Mouse (Mus musculus): ENCODE measurements around the gene Olfr1231. TPM values are rescaled to one million over a fixed set of nuclear protein-coding genes. Genes with fewer than 3 reads are reported as not detected.

The Olfr1231 gene
- not detected in 2 replicates for polyA plus RNA-seq (2015; fragmentation: Nextera tagmentation; extraction: Ambion mirVana)

DNA sequence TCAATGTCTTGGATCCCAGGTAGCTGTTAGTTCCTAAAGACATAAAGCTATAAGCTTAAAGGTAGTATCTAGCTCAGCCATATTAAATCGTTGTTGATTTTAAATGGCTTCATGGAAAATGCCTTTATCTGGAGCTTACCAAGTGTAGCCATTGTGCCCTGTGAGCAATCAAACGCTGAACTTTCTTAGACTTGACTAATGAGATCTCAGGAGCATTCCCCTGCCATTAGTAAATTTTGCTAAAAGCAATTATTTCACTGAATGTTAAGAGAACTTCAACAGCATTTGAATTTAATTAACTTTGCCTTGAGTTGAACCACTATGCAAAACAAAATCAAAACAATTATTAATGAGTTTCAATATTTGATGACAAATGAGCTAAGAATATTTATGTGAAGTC lies at the start of gene Olfr1231:
Olfr1231 (minus strand) TSS at position 101 of the 400 bp plus-strand sequence.
- Histone ChIP-seq H3K4me1 (no peaks in the 10 kb centered on the region), H3K4me2 (no peak within 1 kb of the TSS), H3K27me3 (replicated peaks) (no peaks in the 10 kb centered on the region), H3K9ac (replicated peaks) (no peak within 1 kb of the TSS), H3K9me3 (replicated peaks) (no peaks in the 10 kb centered on the region), H3K4me3 (replicated peaks) (no peak within 1 kb of the TSS), H3K36me3 (no peaks in the 10 kb centered on the region), H3K27ac (replicated peaks) (no peak within 1 kb of the TSS)
- ATAC-seq (ENCODE audit: low FRiP score) = no peak
- WGBS = 80% methylated on average over 2 of the region's 2 CpGs

DNA sequence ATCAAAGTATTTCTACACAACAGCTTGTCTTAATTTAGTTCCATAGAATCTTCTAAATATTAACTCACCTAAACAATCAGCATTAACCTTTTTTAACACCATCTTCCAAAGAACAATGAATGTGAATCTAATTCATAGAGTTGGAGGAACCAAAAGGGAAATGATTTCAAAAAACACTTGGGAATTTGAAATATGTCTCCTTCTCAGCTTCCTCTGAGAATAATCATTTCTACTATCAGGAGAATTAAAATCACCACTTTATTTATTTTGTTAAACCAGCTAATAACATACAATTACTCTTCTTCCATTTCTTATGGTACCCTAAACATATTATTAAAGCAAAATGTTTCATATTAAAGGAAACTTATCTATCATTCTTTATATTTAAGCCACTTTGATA lies 35.4 kb upstream of the Olfr1231 start, which contains the start of gene Olfr1233:
Olfr1233 (minus strand) TSS at position 101 of the 400 bp plus-strand sequence.
- H3K27me3 ChIP-seq (replicated peaks) = no peaks in the 10 kb centered on the region
- no peak within 1 kb of the TSS for H3K4me3 ChIP-seq (replicated peaks)
- H3K4me2 ChIP-seq = no peak within 1 kb of the TSS
- no peaks in the 10 kb centered on the region for H3K36me3 ChIP-seq
- no peak within 1 kb of the TSS for H3K9ac ChIP-seq (replicated peaks)
- H3K27ac ChIP-seq (replicated peaks) = no peak within 1 kb of the TSS
- ATAC-seq (ENCODE audit: low FRiP score) = no peak
- no peaks in the 10 kb centered on the region for H3K4me1 ChIP-seq
- H3K9me3 ChIP-seq (replicated peaks) = no peaks in the 10 kb centered on the region

- H3K36me3 ChIP-seq = no peaks in the 10 kb centered on the region
- H3K4me2 ChIP-seq = no peak within 1 kb of the TSS
- H3K9me3 ChIP-seq (replicated peaks) = no peaks in the 10 kb centered on the region
- H3K27ac ChIP-seq (replicated peaks) = no peak within 1 kb of the TSS
- no peak within 1 kb of the TSS for H3K9ac ChIP-seq (replicated peaks)
- no peak within 1 kb of the TSS for H3K4me3 ChIP-seq (replicated peaks)
- no peaks in the 10 kb centered on the region for H3K4me1 ChIP-seq
- H3K27me3 ChIP-seq (replicated peaks) = no peaks in the 10 kb centered on the region
- no peak for ATAC-seq (ENCODE audit: low FRiP score)
These were observed 22.7 kb upstream of the Olfr1231 start, which contains the start of gene Olfr1232 for GRCm38 (mm10) chr2:89329575-89329974. Olfr1232 (minus strand) TSS chr2:89329675.

DNA sequence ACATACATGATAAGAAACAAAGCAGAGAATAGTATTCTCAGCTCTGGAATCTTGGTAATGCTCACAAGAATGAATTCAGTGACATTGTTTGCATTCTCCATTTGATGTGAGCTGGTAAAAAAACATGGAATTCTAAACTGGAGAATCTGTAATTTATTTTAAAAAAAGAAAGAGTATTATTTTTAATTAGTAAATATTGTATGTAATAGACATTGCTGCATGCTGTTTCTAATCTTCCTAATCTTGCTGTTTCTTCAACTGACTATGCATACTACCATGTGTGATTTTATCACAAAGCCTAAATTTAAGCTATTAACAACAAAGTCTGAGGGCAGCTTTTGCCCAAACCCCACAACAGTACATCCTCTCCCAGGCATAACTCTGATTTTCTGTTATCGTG lies 9.7 kb downstream of the Olfr1231 start, which contains the start of gene Olfr1230:
Olfr1230 (minus strand) TSS at position 101 of the 400 bp plus-strand sequence.
- H3K4me2 ChIP-seq = no peak within 1 kb of the TSS

GRCm38 (mm10) chr2:89287914-89288313 lies 19.0 kb downstream of the Olfr1231 start, which contains the start of gene Olfr1229:
Olfr1229 (minus strand) TSS chr2:89288014.
- Histone ChIP-seq H3K27me3 (replicated peaks) (no peaks in the 10 kb centered on the region), H3K4me2 (no peak within 1 kb of the TSS), H3K4me1 (no peaks in the 10 kb centered on the region), H3K4me3 (replicated peaks) (no peak within 1 kb of the TSS), H3K9ac (replicated peaks) (no peak within 1 kb of the TSS), H3K36me3 (no peaks in the 10 kb centered on the region), H3K27ac (replicated peaks) (no peak within 1 kb of the TSS), H3K9me3 (replicated peaks) (no peaks in the 10 kb centered on the region; the same call in 1 of the 2 replicates)
- 76% methylated on average over 2 of the region's 2 CpGs for WGBS
- no peak for ATAC-seq (ENCODE audit: low FRiP score)

More for the DNA sequence above, 9.7 kb downstream of the Olfr1231 start, which contains the start of gene Olfr1230:
- H3K36me3 ChIP-seq = no peaks in the 10 kb centered on the region
- WGBS = 93% methylated on average over 1 of the region's 1 CpGs
- no peak within 1 kb of the TSS for H3K9ac ChIP-seq (replicated peaks)
- H3K27me3 ChIP-seq (replicated peaks) = no peaks in the 10 kb centered on the region
- H3K27ac ChIP-seq (replicated peaks) = no peak within 1 kb of the TSS
- no peaks in the 10 kb centered on the region for H3K9me3 ChIP-seq (replicated peaks)
- H3K4me1 ChIP-seq = no peaks in the 10 kb centered on the region
- no peak within 1 kb of the TSS for H3K4me3 ChIP-seq (replicated peaks)
- ATAC-seq (ENCODE audit: low FRiP score) = no peak

DNA sequence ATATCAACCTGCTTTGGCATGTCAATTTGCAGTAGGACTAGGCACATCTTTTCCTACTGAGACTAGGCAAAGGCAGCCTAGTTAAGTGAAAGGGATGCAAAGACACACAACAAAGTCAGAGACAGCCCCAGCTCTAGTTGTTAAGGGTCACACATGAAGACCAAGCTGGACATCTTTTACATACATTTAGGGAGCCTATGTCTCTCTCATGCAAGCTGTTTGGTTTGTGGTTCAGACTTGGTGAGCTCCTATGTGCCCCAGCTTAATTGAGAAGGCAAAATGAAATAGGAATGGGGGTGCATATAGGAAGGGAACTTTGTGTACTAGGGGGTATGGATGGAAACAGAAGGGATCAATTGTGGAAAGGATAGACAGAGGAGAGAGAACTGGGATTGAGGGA lies 52.9 kb downstream of the Olfr1231 start, which contains the start of gene Olfr1228:
Olfr1228 (minus strand) TSS at position 101 of the 400 bp plus-strand sequence.
- no peak within 1 kb of the TSS for H3K9ac ChIP-seq (replicated peaks)
- no peaks in the 10 kb centered on the region for H3K36me3 ChIP-seq
- no peak for ATAC-seq (ENCODE audit: low FRiP score)
- H3K27me3 ChIP-seq (replicated peaks) = no peaks in the 10 kb centered on the region
- H3K4me3 ChIP-seq (replicated peaks) = no peak within 1 kb of the TSS
- H3K9me3 ChIP-seq (replicated peaks) = no peaks in the 10 kb centered on the region
- H3K4me1 ChIP-seq = no peaks in the 10 kb centered on the region
- H3K27ac ChIP-seq (replicated peaks) = no peak within 1 kb of the TSS
- H3K4me2 ChIP-seq = no peak within 1 kb of the TSS

Other genes with a start within 250 kb of the Olfr1231 start
- not detected in 2 replicates for gene Olfr1218, start 245.9 kb downstream of the Olfr1231 start, polyA plus RNA-seq (2015; fragmentation: Nextera tagmentation; extraction: Ambion mirVana)
- not detected in 2 replicates for gene Olfr1219, start 223.6 kb downstream of the Olfr1231 start, polyA plus RNA-seq (2015; fragmentation: Nextera tagmentation; extraction: Ambion mirVana)
- not detected in 2 replicates for gene Olfr1220, start 200.2 kb downstream of the Olfr1231 start, polyA plus RNA-seq (2015; fragmentation: Nextera tagmentation; extraction: Ambion mirVana)
- gene Olfr1221, start 189.8 kb downstream of the Olfr1231 start, polyA plus RNA-seq (2015; fragmentation: Nextera tagmentation; extraction: Ambion mirVana) = not detected in 2 replicates
- gene Olfr1222, start 174.0 kb downstream of the Olfr1231 start, polyA plus RNA-seq (2015; fragmentation: Nextera tagmentation; extraction: Ambion mirVana) = not detected in 2 replicates
- not detected in 2 replicates for gene Olfr1223, start 155.5 kb downstream of the Olfr1231 start, polyA plus RNA-seq (2015; fragmentation: Nextera tagmentation; extraction: Ambion mirVana)
- gene Olfr1224-ps1, start 143.0 kb downstream of the Olfr1231 start, polyA plus RNA-seq (2015; fragmentation: Nextera tagmentation; extraction: Ambion mirVana) = not detected in 2 replicates
- not detected in 2 replicates for gene Olfr1225, start 132.4 kb downstream of the Olfr1231 start, polyA plus RNA-seq (2015; fragmentation: Nextera tagmentation; extraction: Ambion mirVana)
- gene Olfr1226, start 107.0 kb downstream of the Olfr1231 start, polyA plus RNA-seq (2015; fragmentation: Nextera tagmentation; extraction: Ambion mirVana) = not detected in 2 replicates
- not detected in 2 replicates for gene Olfr1228, start 53.0 kb downstream of the Olfr1231 start, polyA plus RNA-seq (2015; fragmentation: Nextera tagmentation; extraction: Ambion mirVana)
- gene Olfr1229, start 19.1 kb downstream of the Olfr1231 start, polyA plus RNA-seq (2015; fragmentation: Nextera tagmentation; extraction: Ambion mirVana) = not detected in 2 replicates
- not detected in 2 replicates for gene Olfr1230, start 9.8 kb downstream of the Olfr1231 start, polyA plus RNA-seq (2015; fragmentation: Nextera tagmentation; extraction: Ambion mirVana)
- gene Olfr1232, start 22.6 kb upstream of the Olfr1231 start, polyA plus RNA-seq (2015; fragmentation: Nextera tagmentation; extraction: Ambion mirVana) = not detected in 2 replicates
- not detected in 2 replicates for gene Olfr1233, start 35.3 kb upstream of the Olfr1231 start, polyA plus RNA-seq (2015; fragmentation: Nextera tagmentation; extraction: Ambion mirVana)
- gene Olfr1234, start 57.8 kb upstream of the Olfr1231 start, polyA plus RNA-seq (2015; fragmentation: Nextera tagmentation; extraction: Ambion mirVana) = not detected in 2 replicates
- not detected in 2 replicates for gene Olfr1238, start 102.6 kb upstream of the Olfr1231 start, polyA plus RNA-seq (2015; fragmentation: Nextera tagmentation; extraction: Ambion mirVana)
- not detected in 2 replicates for gene Olfr1239, start 113.3 kb upstream of the Olfr1231 start, polyA plus RNA-seq (2015; fragmentation: Nextera tagmentation; extraction: Ambion mirVana)
- not detected in 2 replicates for gene Olfr1240, start 135.9 kb upstream of the Olfr1231 start, polyA plus RNA-seq (2015; fragmentation: Nextera tagmentation; extraction: Ambion mirVana)
- gene Olfr1241, start 180.1 kb upstream of the Olfr1231 start, polyA plus RNA-seq (2015; fragmentation: Nextera tagmentation; extraction: Ambion mirVana) = not detected in 2 replicates
- not detected in 2 replicates for gene Olfr1242, start 191.3 kb upstream of the Olfr1231 start, polyA plus RNA-seq (2015; fragmentation: Nextera tagmentation; extraction: Ambion mirVana)
- not detected in 2 replicates for gene Olfr1243, start 224.4 kb upstream of the Olfr1231 start, polyA plus RNA-seq (2015; fragmentation: Nextera tagmentation; extraction: Ambion mirVana)